Mouse (Mus musculus) embryo, embryonic 10 days (tissue): ENCODE data around the gene Tmem136.

Experiments
- DNase-seq: peaks from one replicate; pipeline ENCODE4 v3.0.0-alpha.2; 2015; ENCODE audit warnings: low spot score

Gene Tmem136

DNA sequence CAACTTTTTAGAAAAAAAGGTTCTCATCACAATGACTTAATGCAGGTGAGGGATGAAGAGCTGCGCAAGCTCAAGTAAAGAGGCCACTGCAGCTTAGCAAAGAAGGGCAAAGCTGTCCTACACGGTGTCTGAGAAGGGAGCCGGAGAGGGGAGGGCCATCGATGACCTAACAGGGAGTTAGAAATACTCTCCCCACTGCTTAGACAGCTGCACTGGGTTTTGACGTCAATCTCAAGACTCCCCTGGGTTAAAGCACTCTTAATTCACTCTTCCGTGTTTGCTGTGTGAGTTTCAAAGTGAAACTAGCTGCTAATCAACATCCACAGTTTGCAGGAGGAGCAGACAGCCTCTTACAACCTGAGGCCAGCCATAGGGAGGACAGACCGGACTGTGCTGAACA is 40.2 kb downstream of the Tmem136 start:
- DNase-seq: no peak

DNA sequence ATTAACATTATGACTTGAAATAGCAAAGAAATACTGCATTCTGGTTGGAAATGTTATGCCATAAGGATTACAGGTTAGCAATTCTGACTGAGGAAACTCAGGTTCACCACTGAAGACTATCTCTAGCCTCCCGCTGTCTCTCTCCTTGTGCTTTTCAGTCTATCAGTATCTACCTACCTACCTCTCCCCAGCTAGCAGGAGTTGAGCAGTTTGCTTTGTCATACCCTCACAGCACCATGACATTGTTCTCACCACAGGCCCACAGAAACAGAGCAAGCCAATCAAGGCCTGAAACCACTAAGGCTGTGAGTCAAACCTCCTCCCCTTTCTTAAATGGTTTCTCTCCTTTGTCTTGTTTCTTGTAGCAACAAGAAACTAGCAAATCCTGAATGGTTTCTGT is 41.8 kb downstream of the Tmem136 start:
- DNase-seq: no peak

DNA sequence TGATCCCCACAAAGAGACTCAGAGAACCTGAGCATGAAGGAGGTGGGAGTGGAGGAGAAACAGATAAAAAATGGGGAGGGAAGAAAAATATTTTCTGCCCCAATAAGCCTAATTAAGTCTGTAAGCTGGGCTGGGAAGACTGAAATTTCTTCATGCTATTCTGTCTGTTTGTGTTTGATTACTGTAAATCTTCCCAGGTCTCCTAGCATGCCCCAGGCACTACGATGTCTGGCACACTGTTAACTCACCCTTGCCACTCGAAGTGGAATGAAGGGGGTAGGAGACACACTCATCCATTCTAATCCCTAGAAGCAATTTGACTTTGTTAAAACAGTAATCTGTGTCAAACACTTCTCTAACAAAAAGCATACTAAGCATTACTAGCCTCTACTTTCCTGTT is 44.6 kb downstream of the Tmem136 start:
- DNase-seq: no peak

DNA sequence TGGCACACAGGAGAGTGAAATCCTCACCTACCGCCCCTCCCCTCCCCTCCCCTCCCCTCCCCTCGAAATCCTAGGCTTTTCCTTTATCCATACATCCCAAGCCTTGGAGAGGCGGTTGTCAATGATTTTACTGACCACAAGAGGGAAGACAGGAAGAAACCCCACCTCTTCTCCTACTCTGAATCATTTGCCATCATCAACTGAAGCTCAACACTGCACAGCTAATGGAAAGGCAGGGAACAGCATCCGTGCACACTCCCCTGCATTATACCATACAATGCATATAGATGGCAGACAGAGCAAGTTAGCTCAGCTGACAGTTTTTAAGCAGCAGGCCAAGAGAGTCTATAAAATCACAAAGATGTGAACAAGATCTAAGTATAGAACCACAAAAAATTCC is 45.2 kb downstream of the Tmem136 start:
- no peak for DNase-seq

DNA sequence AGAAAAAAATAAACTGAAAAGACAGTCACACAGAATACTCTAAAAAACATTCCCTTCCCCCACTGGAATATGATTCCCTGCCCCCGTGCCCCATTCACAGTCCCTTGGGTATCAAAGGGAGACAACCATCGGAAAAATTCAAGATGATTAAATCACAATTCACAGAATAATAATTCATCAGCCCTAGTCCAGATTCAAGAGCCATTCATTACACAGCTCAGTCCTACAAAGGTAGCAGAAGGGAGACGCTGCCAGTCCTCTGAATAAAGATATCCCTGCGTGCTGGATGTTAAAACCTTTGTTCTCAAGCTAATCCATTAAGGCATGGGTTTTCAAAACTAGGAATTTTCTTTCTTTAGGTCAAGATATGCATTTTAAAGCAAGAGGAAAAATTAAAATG is 45.8 kb downstream of the Tmem136 start:
- no peak for DNase-seq

DNA sequence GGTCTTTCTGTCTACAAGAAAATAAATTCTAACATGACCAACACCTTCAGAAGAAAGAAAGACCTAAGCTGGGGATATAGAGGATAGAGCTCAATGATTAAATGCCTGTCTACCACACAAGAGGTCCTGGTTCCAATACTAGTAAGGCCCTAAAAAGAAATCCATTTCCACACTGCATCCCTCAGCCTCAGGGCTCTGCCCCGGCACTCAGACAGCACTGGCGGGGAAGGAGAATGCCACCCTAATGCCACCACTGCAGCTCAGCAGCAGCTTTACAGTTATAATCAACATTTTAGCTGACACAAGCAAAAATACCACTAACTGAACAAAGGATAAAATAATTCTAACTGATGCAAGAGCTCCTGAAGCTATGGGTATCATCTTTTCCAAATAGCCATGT is 46.2 kb downstream of the Tmem136 start:
- no peak for DNase-seq

DNA sequence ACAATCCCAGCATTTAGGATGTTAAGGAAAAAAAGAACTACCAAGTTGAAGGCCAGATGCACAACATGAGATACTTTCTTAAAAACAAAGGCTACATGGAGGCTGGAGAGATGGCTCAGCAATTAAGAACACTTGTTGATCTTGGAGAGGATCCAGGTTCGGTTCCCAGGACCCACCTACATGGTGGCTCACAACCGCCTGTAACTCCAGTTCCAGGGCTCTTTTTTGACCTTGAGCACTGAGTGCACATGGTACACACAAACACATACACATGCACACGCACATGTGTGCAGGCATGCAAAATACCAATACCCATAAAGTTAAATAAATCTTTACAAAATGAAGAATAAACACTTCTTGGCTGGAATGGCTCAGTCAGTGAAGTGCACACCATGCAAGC is 48.5 kb downstream of the Tmem136 start:
- DNase-seq: no peak

DNA sequence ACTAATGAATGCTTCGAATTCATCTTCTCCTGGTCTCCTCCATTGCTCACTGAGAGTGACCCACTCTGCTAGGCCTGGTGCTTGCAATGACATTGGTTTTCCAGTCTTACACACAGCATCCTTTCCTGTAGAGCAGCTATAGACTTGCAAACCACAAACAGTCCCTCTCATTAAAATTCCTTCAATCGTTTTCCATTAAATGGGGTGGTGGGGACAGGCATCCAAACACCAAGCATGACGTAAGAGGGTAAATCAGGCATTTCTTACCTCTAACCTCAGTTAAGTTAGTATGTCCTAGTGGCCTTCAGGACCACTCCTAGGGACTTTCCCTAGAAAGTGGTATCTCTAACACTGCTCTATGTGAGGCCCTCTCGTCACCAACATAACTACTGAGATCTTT is 51.1 kb downstream of the Tmem136 start:
- DNase-seq: no peak

DNA sequence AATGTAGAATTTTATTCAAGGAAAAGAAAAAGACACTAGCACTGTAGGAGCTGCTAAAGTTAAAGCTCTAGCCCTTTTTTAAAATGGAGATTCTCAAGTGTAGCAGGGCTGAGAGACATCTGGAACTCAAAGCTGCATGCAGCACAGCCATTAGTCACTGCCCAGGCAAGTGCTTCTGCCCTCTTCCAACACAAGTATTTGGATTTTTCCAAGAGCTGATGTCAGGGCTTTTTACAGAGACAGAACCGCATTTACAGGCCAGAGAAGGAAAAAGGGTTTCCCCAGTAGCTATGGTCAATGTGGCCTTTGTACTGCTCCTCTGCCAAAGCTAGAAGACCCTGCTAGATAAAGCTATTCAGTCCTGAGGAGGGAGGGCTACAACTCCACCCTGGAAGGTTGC is 54.8 kb downstream of the Tmem136 start:
- no peak for DNase-seq
